Mouse (Mus musculus): Measurements from ENCODE around the gene Ano6.

DNA sequence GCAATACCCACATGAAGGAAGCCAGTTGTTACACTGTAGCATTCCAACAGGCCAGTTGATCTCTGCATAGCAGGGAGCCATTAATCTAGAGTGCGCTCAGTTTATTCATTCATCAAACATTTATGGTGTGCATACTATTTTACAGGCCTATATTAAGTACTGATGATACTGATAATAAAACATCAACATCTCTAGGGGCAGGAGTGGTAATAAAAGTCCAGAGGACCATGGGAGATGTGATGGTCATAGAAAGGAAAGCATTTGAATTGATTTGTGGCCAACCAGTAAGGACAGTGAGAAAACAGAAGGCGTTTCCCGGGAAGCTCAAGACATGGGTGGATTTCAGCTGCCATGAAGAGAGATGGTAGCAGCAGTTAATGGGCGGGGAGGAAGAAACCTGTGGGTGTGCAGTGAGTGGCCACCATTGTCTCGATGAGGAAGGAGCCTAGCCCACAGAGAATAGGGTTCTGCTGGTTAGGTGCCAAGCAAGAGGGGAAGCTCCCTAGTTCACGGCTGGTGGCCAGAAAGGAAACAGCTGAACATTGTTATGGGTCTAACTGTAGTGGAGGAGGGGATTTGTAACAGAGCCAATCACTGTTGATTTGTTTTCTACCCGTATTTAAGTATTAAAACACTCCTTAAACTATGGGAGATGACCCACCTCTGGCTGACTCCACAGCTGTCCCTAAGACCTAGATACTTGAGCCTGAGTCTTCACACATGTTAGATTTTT, 115.5 kb downstream of the Ano6 start:
- TF ChIP-seq USF1 (IDR thresholded peaks at IDR 0.05; ENCODE audit: low read depth, low read length) (no peak), SMC3 (IDR thresholded peaks at IDR 0.05; ENCODE audit: low read depth, low read length) (no peak), RAD21 (IDR thresholded peaks at IDR 0.05; ENCODE audit: low read depth, low read length) (no peak), POLR2A (IDR thresholded peaks at IDR 0.05; ENCODE audit: low read depth, low read length) (no peak), ZMIZ1 (IDR thresholded peaks at IDR 0.05; ENCODE audit: low read depth, low read length) (no peak), GABPA (IDR thresholded peaks at IDR 0.05; ENCODE audit: insufficient replicate concordance, low read depth, low read length) (no peak), CTCF (conservative IDR thresholded peaks at IDR 0.05 in 1 of 2, IDR thresholded peaks at IDR 0.05 in 1 of 2; ENCODE audit: low read depth in 2 of 2, low read length in 2 of 2) (no peak), MAFK (IDR thresholded peaks at IDR 0.05; ENCODE audit: insufficient replicate concordance, low read length) (no peak)

Measured in CH12.LX (cell line).